Mouse (Mus musculus): ENCODE results near the gene Bik.

GRCm38 (mm10) chr15:83582931-83583330 lies 56.3 kb downstream of the Bik start:
- no peak for TF ChIP-seq CTCF (IDR thresholded peaks at IDR 0.05; ENCODE audit: borderline replicate concordance, extremely low read depth, insufficient read depth, insufficient read length)
- TF ChIP-seq POLR2A (IDR thresholded peaks at IDR 0.05; ENCODE audit: borderline replicate concordance, extremely low read depth, insufficient read depth, insufficient read length, poor library complexity, severe bottlenecking) = no peak

All from brain, embryonic 14.5 days (tissue).